ENCODE assay signal across 27 mouse cellular contexts in the genomic region with DNA sequence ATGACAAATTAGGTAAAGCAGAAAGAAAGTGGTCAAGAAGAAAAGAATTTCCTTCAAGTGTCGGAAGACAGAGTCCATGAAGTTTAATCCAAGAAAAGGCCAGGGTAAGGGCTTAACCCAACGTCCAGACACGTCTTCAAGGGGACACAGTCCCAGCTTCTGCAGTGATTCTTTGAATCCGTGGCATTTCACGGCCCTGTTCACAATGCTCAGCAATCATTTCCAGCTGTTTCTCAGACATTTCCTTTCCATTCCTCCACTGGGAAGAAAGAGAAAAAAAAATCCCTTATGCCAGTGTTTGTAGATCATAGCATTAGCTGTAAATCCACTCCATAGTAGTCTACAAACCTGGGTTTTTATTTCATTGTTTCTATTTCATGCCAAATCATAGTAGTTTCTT. TPM values are rescaled to one million over a fixed set of nuclear protein-coding genes. Genes with fewer than 3 reads are reported as not detected.
DNase-seq lines count a peak whose midpoint lies in the region; ATAC-seq lines count a peak whose summit lies in the region.
"Had no signal": no experiment of that assay in that cellular context is flagged by ENCODE, and none has a peak within 500 bp of the region (broad histone marks: within the 10 kb centered on the region; RNA-seq: fewer than 3 reads in every experiment).

No protein-coding gene starts in this region.

- 37% methylated on average over 5 of the region's 5 CpGs for WGBS in kidney, embryonic 15.5 days
- WGBS in embryonic facial prominence, embryonic 14.5 days, result 30% methylated on average over 5 of the region's 5 CpGs
- 12% methylated on average over 5 of the region's 5 CpGs for WGBS in limb, embryonic 12.5 days

- ATAC-seq in kidney, embryonic 15.5 days (replicated peaks; ENCODE audit: low FRiP score), result no peak
- no peak for ATAC-seq in embryonic facial prominence, embryonic 14.5 days (ENCODE audit: low read depth)
- ATAC-seq in limb, embryonic 12.5 days (ENCODE audit: insufficient number of reproducible peaks, insufficient read depth, low FRiP score, low TSS enrichment, low read depth), result no peak
- ATAC-seq: forebrain, embryonic 13.5 days; inflammation-experienced regulatory T-cells, adult 6 months; liver, embryonic 12.5 days; liver, postnatal 0 days; midbrain, embryonic 13.5 days had no signal

- peaks cover 23% of the 10 kb centered on the region for H3K4me1 ChIP-seq in kidney, embryonic 15.5 days
- H3K4me1 ChIP-seq in embryonic facial prominence, embryonic 14.5 days (ENCODE audit: control insufficient read depth, insufficient read depth, low read length), result peaks cover 17% of the 10 kb centered on the region
- H3K4me1 ChIP-seq in limb, embryonic 12.5 days (replicated peaks), result peaks cover 27% of the 10 kb centered on the region
- H3K4me1 ChIP-seq: forebrain, embryonic 13.5 days; heart, embryonic 10.5 days; heart, embryonic 15.5 days; liver, embryonic 12.5 days; midbrain, embryonic 13.5 days; neural tube, embryonic 13.5 days had no signal

- no peak overlapping the region for H3K4me3 ChIP-seq in kidney, embryonic 15.5 days (replicated peaks)
- no peak overlapping the region for H3K4me3 ChIP-seq in embryonic facial prominence, embryonic 14.5 days (ENCODE audit: low read depth, low read length)
- no peak overlapping the region for H3K4me3 ChIP-seq in limb, embryonic 12.5 days (replicated peaks)
- H3K4me3 ChIP-seq: forebrain, embryonic 13.5 days; heart, embryonic 10.5 days; heart, embryonic 15.5 days; layer of hippocampus, adult 2 months; liver, embryonic 12.5 days; midbrain, embryonic 13.5 days; neural tube, embryonic 13.5 days had no signal

- peak; percentile 28 for DNase-seq in embryo, embryonic 10 days (ENCODE audit: low spot score)
- DNase-seq in embryo, embryonic 9.5 days (ENCODE audit: extremely low spot score), result no peak
- no peak for DNase-seq in kidney, postnatal 10 days
- no peak for DNase-seq in embryonic facial prominence, embryonic 14.5 days (ENCODE audit: low spot score)
- no peak for DNase-seq in right cerebral cortex, postnatal 25 days
- no peak for DNase-seq in T-cell, adult 2 months (ENCODE audit: low spot score)
- DNase-seq: adrenal gland, adult 8-10 months; cerebellum, adult 2 months; cerebellum, postnatal 14 days; gastrocnemius, postnatal 14 days; kidney, adult 11 months; liver, postnatal 0 days; lung, postnatal 10 days; thymus, postnatal 4 days had no signal

- peak overlapping the region; percentile 82 for H3K27ac ChIP-seq in kidney, embryonic 15.5 days
- H3K27ac ChIP-seq in embryonic facial prominence, embryonic 14.5 days (replicated peaks; ENCODE audit: low read depth, low read length), result 0 out of 2 replicates have a peak overlapping the region, but pooled peaks have one; percentile 21
- peak overlapping the region; percentile 68 for H3K27ac ChIP-seq in limb, embryonic 12.5 days
- H3K27ac ChIP-seq: forebrain, embryonic 13.5 days; heart, embryonic 10.5 days; heart, embryonic 15.5 days; hindbrain, embryonic 14.5 days; layer of hippocampus, adult 2 months; liver, embryonic 12.5 days; macrophage; midbrain, embryonic 13.5 days; neural tube, embryonic 13.5 days had no signal

- H3K36me3 ChIP-seq in kidney, embryonic 15.5 days, result no peaks in the 10 kb centered on the region
- H3K36me3 ChIP-seq in embryonic facial prominence, embryonic 14.5 days (ENCODE audit: control insufficient read depth, insufficient read depth, low read length), result no peaks in the 10 kb centered on the region
- H3K36me3 ChIP-seq in limb, embryonic 12.5 days, result no peaks in the 10 kb centered on the region
- H3K36me3 ChIP-seq: heart, embryonic 10.5 days; heart, embryonic 15.5 days; liver, embryonic 12.5 days; midbrain, embryonic 13.5 days; neural tube, embryonic 13.5 days had no signal

- H3K9me3 ChIP-seq in kidney, embryonic 15.5 days (replicated peaks), result no peaks in the 10 kb centered on the region
- H3K9me3 ChIP-seq in embryonic facial prominence, embryonic 14.5 days (ENCODE audit: control insufficient read depth, low read length), result no peaks in the 10 kb centered on the region
- no peaks in the 10 kb centered on the region for H3K9me3 ChIP-seq in limb, embryonic 12.5 days
- H3K9me3 ChIP-seq: forebrain, embryonic 13.5 days; heart, embryonic 10.5 days; heart, embryonic 15.5 days; liver, embryonic 12.5 days; midbrain, embryonic 13.5 days; neural tube, embryonic 13.5 days had no signal

- H3K27me3 ChIP-seq in kidney, embryonic 15.5 days, result no peaks in the 10 kb centered on the region
- no peaks in the 10 kb centered on the region for H3K27me3 ChIP-seq in embryonic facial prominence, embryonic 14.5 days (replicated peaks; ENCODE audit: control insufficient read depth, insufficient read depth, low read length)
- no peaks in the 10 kb centered on the region for H3K27me3 ChIP-seq in limb, embryonic 12.5 days
- H3K27me3 ChIP-seq: CH12.LX; forebrain, embryonic 13.5 days; heart, embryonic 15.5 days; liver, embryonic 12.5 days; midbrain, embryonic 13.5 days; neural tube, embryonic 13.5 days had no signal

- no peak overlapping the region for H3K9ac ChIP-seq in kidney, embryonic 15.5 days
- no peak overlapping the region for H3K9ac ChIP-seq in embryonic facial prominence, embryonic 14.5 days (ENCODE audit: low read depth, low read length)
- H3K9ac ChIP-seq in limb, embryonic 12.5 days (replicated peaks), result no peak overlapping the region
- H3K9ac ChIP-seq: forebrain, embryonic 13.5 days; heart, embryonic 15.5 days; hindbrain, embryonic 14.5 days; liver, embryonic 12.5 days; liver, postnatal 0 days; midbrain, embryonic 13.5 days; neural tube, embryonic 13.5 days had no signal

- no peak overlapping the region for H3K4me2 ChIP-seq in kidney, embryonic 15.5 days
- H3K4me2 ChIP-seq in embryonic facial prominence, embryonic 14.5 days (ENCODE audit: low read depth, low read length), result no peak overlapping the region
- H3K4me2 ChIP-seq in limb, embryonic 12.5 days, result no peak overlapping the region; the same call in 1 of the 2 replicates
- H3K4me2 ChIP-seq: forebrain, embryonic 13.5 days; heart, embryonic 15.5 days; hindbrain, embryonic 14.5 days; liver, embryonic 12.5 days; midbrain, embryonic 13.5 days; neural tube, embryonic 13.5 days had no signal

RNA-seq across cellular contexts. Expression of a gene that starts 22.7 kb away (rescaled TPM):
- 68.3 and 77.8 TPM in 2 replicates for polyA plus RNA-seq in kidney, embryonic 15.5 days (2015; fragmentation: Nextera tagmentation; extraction: Ambion mirVana)
- polyA plus RNA-seq in embryonic facial prominence, embryonic 14.5 days (2014; fragmentation: Nextera tagmentation; extraction: Ambion mirVana), result 100 and 102 TPM in 2 replicates
- polyA plus RNA-seq in limb, embryonic 12.5 days (2016; fragmentation: Nextera tagmentation; extraction: Ambion mirVana), result 53.0 and 64.3 TPM in 2 replicates

Comparison
In these comparisons a context has a peak if more than half of its experiments do, and no peak if none do; other contexts are left out.
1. H3K27ac ChIP-seq: peak in every context shown above with its lines; median percentile 82 in kidney, embryonic 15.5 days; 68 in limb, embryonic 12.5 days; 21 in embryonic facial prominence, embryonic 14.5 days.